Mouse (Mus musculus) heart, adult 11 months (tissue): ENCODE measurements at regions not wholly inside any gene's neighbourhood (a gene's known extent, or its start where the extent isn't known, plus 50 kb on each side); places are given as distances from the start of the nearest gene placed in this dataset.
A peak's percentile ranks its signal among the peaks of the same experiment; 100 is the strongest.

Experiments used
- DNase-seq: peaks from one replicate; pipeline ENCODE4 v3.0.0; 2022

- DNase-seq = peak; percentile 82
These were observed 195.4 kb upstream of the Trib2 start for GRCm38 (mm10) chr12:16012081-16012480.

GRCm38 (mm10) chr12:16009822-16010620 lies 193.3 kb upstream of the Trib2 start:
- DNase-seq = peak; percentile 86

- DNase-seq = peak; percentile 99
These were observed 192.2 kb upstream of the Trib2 start for GRCm38 (mm10) chr12:16008763-16009515.

- DNase-seq = peak; percentile 89
These were observed 191.5 kb upstream of the Trib2 start for GRCm38 (mm10) chr12:16008261-16008660.

GRCm38 (mm10) chr12:16006688-16007087 lies 190.0 kb upstream of the Trib2 start:
- peak; percentile 95 for DNase-seq

GRCm38 (mm10) chr12:16006286-16006685 lies 189.6 kb upstream of the Trib2 start:
- DNase-seq = no peak

GRCm38 (mm10) chr12:16001811-16002210 lies 185.1 kb upstream of the Trib2 start:
- peak; percentile 59 for DNase-seq

GRCm38 (mm10) chr12:16001225-16001624 lies 184.5 kb upstream of the Trib2 start:
- DNase-seq = peak; percentile 95

- no peak for DNase-seq
These were observed 181.6 kb upstream of the Trib2 start for GRCm38 (mm10) chr12:15998331-15998730.

- DNase-seq = peak; percentile 24
These were observed 177.1 kb upstream of the Trib2 start for GRCm38 (mm10) chr12:15993866-15994265.

- DNase-seq = peak; percentile 64
These were observed 169.6 kb upstream of the Trib2 start for GRCm38 (mm10) chr12:15986351-15986750.

GRCm38 (mm10) chr12:15985649-15986048 lies 168.9 kb upstream of the Trib2 start:
- DNase-seq = no peak

GRCm38 (mm10) chr12:15983591-15984300 lies 167.0 kb upstream of the Trib2 start:
- peak; percentile 76 for DNase-seq

GRCm38 (mm10) chr12:15981741-15982140 lies 165.0 kb upstream of the Trib2 start:
- peak; percentile 44 for DNase-seq

- DNase-seq = peak; percentile 50
These were observed 162.5 kb upstream of the Trib2 start for GRCm38 (mm10) chr12:15979233-15979632.

- DNase-seq = peak; percentile 49
These were observed 155.1 kb upstream of the Trib2 start for GRCm38 (mm10) chr12:15971786-15972185.

GRCm38 (mm10) chr12:15970262-15970661 lies 153.5 kb upstream of the Trib2 start:
- DNase-seq = peak; percentile 11

- peak; percentile 41 for DNase-seq
These were observed 150.9 kb upstream of the Trib2 start for GRCm38 (mm10) chr12:15967550-15968102.

GRCm38 (mm10) chr12:15966631-15967030 lies 149.9 kb upstream of the Trib2 start:
- no peak for DNase-seq

- DNase-seq = peak; percentile 72
These were observed 149.2 kb upstream of the Trib2 start for GRCm38 (mm10) chr12:15965921-15966320.

- DNase-seq = peak; percentile 55
These were observed 147.4 kb upstream of the Trib2 start for GRCm38 (mm10) chr12:15964073-15964472.

- peak; percentile 43 for DNase-seq
These were observed 145.1 kb upstream of the Trib2 start for GRCm38 (mm10) chr12:15961834-15962233.
